Mouse (Mus musculus) kidney, adult 2 months (tissue): ENCODE measurements around the gene Ctsw.

Source experiments
- CTCF ChIP-seq: fragments of 200-500 bp; conservative IDR thresholded peaks from 2 replicates; pipeline ENCODE4 v1.5.1; 2011; ENCODE audit warnings: low read depth, mild to moderate bottlenecking, control low read depth, low read length, moderate library complexity, mixed read lengths; ENCODE audit not compliant: insufficient read depth, insufficient read length
- POLR2A ChIP-seq: fragments of 200-500 bp; IDR thresholded peaks from one replicate; pipeline ENCODE4 v1.6.1; 2011; ENCODE audit warnings: low read depth, low read length, control low read depth

GRCm38 (mm10) chr19:5444371-5444908 lies 23.9 kb downstream of the Ctsw start:
- TF ChIP-seq CTCF (no peak), POLR2A (no peak)
